In the genomic region with DNA sequence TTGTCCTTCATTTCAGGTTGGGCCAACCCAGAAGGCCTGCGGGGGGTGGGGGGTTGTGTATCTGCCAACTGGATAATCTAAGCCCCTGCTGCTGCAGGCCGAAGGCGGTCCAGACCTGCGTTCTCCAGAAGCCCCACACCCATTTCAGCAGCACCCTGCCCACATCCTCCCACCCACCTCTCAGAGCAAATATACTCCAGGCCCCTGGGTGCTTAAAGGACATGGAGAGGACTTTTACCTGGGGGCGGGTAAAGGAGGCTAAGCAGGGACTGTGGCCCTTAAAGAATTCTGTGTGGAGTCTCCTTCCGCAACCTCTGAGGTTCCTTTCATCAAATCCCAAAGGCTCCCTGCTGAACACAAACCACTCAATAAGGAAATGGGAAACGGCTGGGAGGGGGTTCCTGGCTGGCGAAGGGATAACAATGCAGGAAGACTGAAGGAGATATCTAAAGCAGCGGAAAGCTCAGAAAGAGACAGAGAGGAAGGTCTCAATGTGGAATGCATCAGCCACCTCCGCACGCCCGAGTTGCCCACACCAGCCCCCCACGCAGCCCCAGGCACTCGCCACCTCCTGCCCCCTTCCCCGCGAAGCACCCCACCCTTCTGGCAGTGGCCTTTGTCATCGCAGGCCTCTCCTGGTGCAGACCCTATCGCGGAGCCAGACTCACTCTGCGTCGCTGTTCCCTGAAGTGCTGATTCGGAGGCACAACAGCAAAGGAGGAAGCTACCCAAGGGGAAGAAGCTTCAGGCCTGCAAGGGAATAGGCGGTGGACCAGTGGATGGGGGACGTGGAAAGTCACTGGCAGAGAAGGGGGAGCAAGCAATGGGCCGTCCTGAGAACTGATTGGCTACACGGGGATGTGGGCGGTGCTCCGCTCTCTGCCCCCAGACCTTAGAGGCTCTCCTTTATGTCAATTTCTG, we compare ENCODE assay signal across 8 mouse cellular contexts. TPM values are rescaled to one million over a fixed set of nuclear protein-coding genes. Genes with fewer than 3 reads are reported as not detected.
A peak's percentile ranks its signal among the peaks of the same experiment; 100 is the strongest.
DNase-seq lines count a peak whose midpoint lies in the region; ATAC-seq and TF ChIP-seq lines count a peak whose summit lies in the region.

A gene (minus strand): TSS at position 798 of the 921 bp plus-strand sequence.

- peak; percentile 98 for DNase-seq in 3T3-L1 (ENCODE audit: low read depth, low spot score)
- DNase-seq in cerebellum, adult 11 months = peak; percentile 88
- peak; percentile 86 for DNase-seq in heart, postnatal 0 days (ENCODE audit: low spot score)
- DNase-seq in kidney, postnatal 36 days = peak; percentile 76 to 78
- peak; percentile 67 for DNase-seq in urinary bladder, postnatal 14 days (ENCODE audit: low spot score)

- H3K9ac ChIP-seq in forebrain, embryonic 15.5 days (replicated peaks) = peak within 1 kb of the TSS; percentile 99
- peak within 1 kb of the TSS; percentile 65 for H3K9ac ChIP-seq in heart, postnatal 0 days (replicated peaks; ENCODE audit: low read depth, low read length)
- H3K9ac ChIP-seq in liver, embryonic 12.5 days = peak within 1 kb of the TSS; percentile 61
- peak within 1 kb of the TSS; percentile 92 for H3K9ac ChIP-seq in neural tube, embryonic 14.5 days (replicated peaks; ENCODE audit: low read depth, low read length)

- H3K9me3 ChIP-seq in forebrain, embryonic 15.5 days = no peaks in the 10 kb centered on the region
- no peaks in the 10 kb centered on the region for H3K9me3 ChIP-seq in heart, postnatal 0 days (replicated peaks; ENCODE audit: control insufficient read depth, low read length)
- no peaks in the 10 kb centered on the region for H3K9me3 ChIP-seq in liver, embryonic 12.5 days (replicated peaks)
- no peaks in the 10 kb centered on the region for H3K9me3 ChIP-seq in neural tube, embryonic 14.5 days (ENCODE audit: control insufficient read depth, low read length)

- peak; percentile 100 for ATAC-seq in forebrain, embryonic 15.5 days (replicated peaks)
- peak; percentile 99 for ATAC-seq in heart, postnatal 0 days (ENCODE audit: insufficient read depth, low read depth)
- peak; percentile 74 for ATAC-seq in liver, embryonic 12.5 days
- ATAC-seq in neural tube, embryonic 14.5 days (ENCODE audit: low read depth) = peak; percentile 100

- WGBS in forebrain, embryonic 15.5 days = under 1% methylated on average over 28 of the region's 28 CpGs
- WGBS in heart, postnatal 0 days = 4% methylated on average over 28 of the region's 28 CpGs
- WGBS in liver, embryonic 12.5 days (ENCODE audit: insufficient replicate concordance) = 10% methylated on average over 28 of the region's 28 CpGs
- WGBS in neural tube, embryonic 14.5 days = under 1% methylated on average over 27 of the region's 28 CpGs

- peak within 1 kb of the TSS; percentile 99 for H3K27ac ChIP-seq in forebrain, embryonic 15.5 days (replicated peaks)
- H3K27ac ChIP-seq in heart, postnatal 0 days (ENCODE audit: low read depth) = peak within 1 kb of the TSS; percentile 71
- H3K27ac ChIP-seq in liver, embryonic 12.5 days = peak within 1 kb of the TSS; percentile 36; the same call in 1 of the 2 replicates
- H3K27ac ChIP-seq in neural tube, embryonic 14.5 days (ENCODE audit: low read depth, low read length) = peak within 1 kb of the TSS; percentile 96

- no peak for TF ChIP-seq CTCF in heart, postnatal 0 days (IDR thresholded peaks at IDR 0.05; ENCODE audit: low read depth)

- H3K4me2 ChIP-seq in forebrain, embryonic 15.5 days (replicated peaks) = peak within 1 kb of the TSS; percentile 67
- H3K4me2 ChIP-seq in heart, postnatal 0 days (ENCODE audit: low read depth, low read length) = peak within 1 kb of the TSS; percentile 78
- peak within 1 kb of the TSS; percentile 65 for H3K4me2 ChIP-seq in liver, embryonic 12.5 days
- peak within 1 kb of the TSS; percentile 69 for H3K4me2 ChIP-seq in neural tube, embryonic 14.5 days (ENCODE audit: low read depth, low read length)

- peak within 1 kb of the TSS; percentile 85 for H3K4me3 ChIP-seq in forebrain, embryonic 15.5 days
- H3K4me3 ChIP-seq in heart, postnatal 0 days (ENCODE audit: low read depth, low read length) = peak within 1 kb of the TSS; percentile 76
- H3K4me3 ChIP-seq in liver, embryonic 12.5 days = peak within 1 kb of the TSS; percentile 55
- H3K4me3 ChIP-seq in neural tube, embryonic 14.5 days (ENCODE audit: low read depth, low read length) = peak within 1 kb of the TSS; percentile 67

- H3K36me3 ChIP-seq in forebrain, embryonic 15.5 days = no peaks in the 10 kb centered on the region
- H3K36me3 ChIP-seq in heart, postnatal 0 days (replicated peaks; ENCODE audit: control insufficient read depth, insufficient read depth, low read length) = no peaks in the 10 kb centered on the region
- H3K36me3 ChIP-seq in liver, embryonic 12.5 days = no peaks in the 10 kb centered on the region
- no peaks in the 10 kb centered on the region for H3K36me3 ChIP-seq in neural tube, embryonic 14.5 days (ENCODE audit: control insufficient read depth, insufficient read depth, low read length)

- no peak for TF ChIP-seq EP300 in heart, postnatal 0 days (IDR thresholded peaks at IDR 0.05; ENCODE audit: low read depth)

- peaks cover 25% of the 10 kb centered on the region for H3K4me1 ChIP-seq in forebrain, embryonic 15.5 days
- 0 out of 2 replicates have a peak, but pooled peaks cover 8% of the 10 kb centered on the region for H3K4me1 ChIP-seq in heart, postnatal 0 days (ENCODE audit: control insufficient read depth, insufficient read depth)
- no peaks in the 10 kb centered on the region for H3K4me1 ChIP-seq in liver, embryonic 12.5 days
- peaks cover 20% of the 10 kb centered on the region for H3K4me1 ChIP-seq in neural tube, embryonic 14.5 days (ENCODE audit: control insufficient read depth, insufficient read depth, low read length)

- no peaks in the 10 kb centered on the region for H3K27me3 ChIP-seq in forebrain, embryonic 15.5 days
- no peaks in the 10 kb centered on the region for H3K27me3 ChIP-seq in heart, postnatal 0 days (ENCODE audit: control insufficient read depth, insufficient read depth, low read length)
- no peaks in the 10 kb centered on the region for H3K27me3 ChIP-seq in liver, embryonic 12.5 days (replicated peaks)
- H3K27me3 ChIP-seq in neural tube, embryonic 14.5 days (ENCODE audit: control insufficient read depth, insufficient read depth, low read length) = no peaks in the 10 kb centered on the region

RNA-seq across cellular contexts. Expression of the gene that starts here (rescaled TPM):
- 206 and 210 TPM in 2 replicates for polyA plus RNA-seq in forebrain, embryonic 15.5 days (2015; fragmentation: Nextera tagmentation; extraction: Ambion mirVana)
- total RNA-seq in heart, postnatal 0 days (2014; rRNA removed; ENCODE audit: low replicate concordance) = 35.7 and 45.1 TPM in 2 replicates
- polyA plus RNA-seq in heart, postnatal 0 days (2015; fragmentation: Nextera tagmentation; extraction: Ambion mirVana) = 23.9 and 24.8 TPM in 2 replicates
- polyA plus RNA-seq in liver, embryonic 12.5 days (2016; fragmentation: Nextera tagmentation; extraction: Ambion mirVana) = 10.1 and 10.2 TPM in 2 replicates
- 224 and 238 TPM in 2 replicates for polyA plus RNA-seq in neural tube, embryonic 14.5 days (2014; fragmentation: Nextera tagmentation; extraction: Ambion mirVana)

Comparison
In these comparisons a context has a peak if more than half of its experiments do, and no peak if none do; other contexts are left out.
1. Peak in every context shown above with its lines: DNase-seq, ATAC-seq, H3K4me3 ChIP-seq and H3K27ac ChIP-seq.
2. H3K27ac ChIP-seq: peak in every context shown above with its lines; median percentile 99 in forebrain, embryonic 15.5 days; 96 in neural tube, embryonic 14.5 days; 71 in heart, postnatal 0 days; 36 in liver, embryonic 12.5 days.